ENCODE assay signal across 26 mouse cellular contexts in the genomic region with DNA sequence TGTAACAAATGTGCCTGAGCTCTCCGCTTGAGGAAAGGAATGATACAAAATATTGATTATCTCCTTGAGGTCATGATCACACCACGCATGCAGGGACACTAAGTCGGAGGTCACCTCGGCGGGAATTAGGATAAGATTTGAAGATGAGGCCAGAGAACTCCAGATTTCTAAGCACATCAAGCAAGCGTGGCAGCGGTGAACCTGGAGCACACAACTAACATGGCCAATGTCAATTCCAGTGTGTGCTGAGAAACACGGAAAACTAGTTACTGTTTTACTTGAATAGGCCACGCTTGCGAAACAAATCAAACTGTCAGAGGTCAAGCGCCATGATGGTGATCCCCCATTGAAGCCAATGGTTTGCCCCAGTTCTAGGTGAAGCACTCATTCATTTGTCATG.
"Had no signal": no experiment of that assay in that cellular context is flagged by ENCODE, and none has a peak within 500 bp of the region (broad histone marks: within the 10 kb centered on the region; RNA-seq: fewer than 3 reads in every experiment).

No protein-coding gene starts in this region.

- H3K4me3 ChIP-seq: embryonic facial prominence, embryonic 10.5 days; embryonic facial prominence, embryonic 12.5 days; embryonic facial prominence, embryonic 13.5 days; embryonic facial prominence, embryonic 15.5 days; erythroblast, embryonic 14.5 days; forebrain, embryonic 10.5 days; forebrain, embryonic 12.5 days; forebrain, embryonic 13.5 days; forebrain, embryonic 15.5 days; gastrocnemius, adult 2 months; heart, adult 2 months had no signal

- DNase-seq: cerebellum, adult 8-10 months; cerebellum, adult 9-10 months; cerebellum, adult 9-11 months; cerebellum, postnatal 10 days; cerebellum, postnatal 14 days; cerebellum, postnatal 25 days; cerebellum, postnatal 36 days; embryo, embryonic 11 days; forebrain, postnatal 0 days; gastrocnemius, adult 2 months; gastrocnemius, postnatal 10 days; gastrocnemius, postnatal 14 days; gastrocnemius, postnatal 25 days; gastrocnemius, postnatal 36 days; heart, adult 11 months; heart, adult 18-20 months; heart, adult 2 months had no signal

- H3K4me1 ChIP-seq: embryonic facial prominence, embryonic 10.5 days; embryonic facial prominence, embryonic 12.5 days; embryonic facial prominence, embryonic 13.5 days; embryonic facial prominence, embryonic 15.5 days; forebrain, embryonic 10.5 days; forebrain, embryonic 12.5 days; forebrain, embryonic 13.5 days; forebrain, embryonic 15.5 days had no signal

- H3K9ac ChIP-seq: embryonic facial prominence, embryonic 12.5 days; embryonic facial prominence, embryonic 13.5 days; embryonic facial prominence, embryonic 15.5 days; forebrain, embryonic 12.5 days; forebrain, embryonic 13.5 days; forebrain, embryonic 15.5 days; forebrain, postnatal 0 days had no signal

- H3K27ac ChIP-seq: embryonic facial prominence, embryonic 10.5 days; embryonic facial prominence, embryonic 12.5 days; embryonic facial prominence, embryonic 13.5 days; embryonic facial prominence, embryonic 15.5 days; forebrain, embryonic 10.5 days; forebrain, embryonic 12.5 days; forebrain, embryonic 13.5 days; forebrain, embryonic 15.5 days; gastrocnemius, adult 2 months; heart, adult 2 months had no signal

- H3K36me3 ChIP-seq: embryonic facial prominence, embryonic 10.5 days; embryonic facial prominence, embryonic 12.5 days; embryonic facial prominence, embryonic 13.5 days; embryonic facial prominence, embryonic 15.5 days; forebrain, embryonic 10.5 days; forebrain, embryonic 12.5 days; forebrain, embryonic 15.5 days had no signal

- H3K27me3 ChIP-seq: embryonic facial prominence, embryonic 12.5 days; embryonic facial prominence, embryonic 13.5 days; embryonic facial prominence, embryonic 15.5 days; forebrain, embryonic 12.5 days; forebrain, embryonic 13.5 days; forebrain, embryonic 15.5 days had no signal
